Mouse (Mus musculus) hindbrain, embryonic 13.5 days (tissue): ENCODE results near the gene Defb48. TPM values are rescaled to one million over a fixed set of nuclear protein-coding genes. Genes with fewer than 3 reads are reported as not detected.

Experiments used
- ATAC-seq: fragments of 200-750 bp; cut with Nextera tagmentation; 2 replicates; pipeline ENCODE4 v1.8.0; 2017; ENCODE audit warnings: moderate TSS enrichment; ENCODE audit not compliant: low FRiP score
- H3K27ac ChIP-seq: fragments of 300-500 bp; sonication (generic); 2 replicates; pipeline ENCODE4 v1.5.1; 2015; ENCODE audit warnings: inconsistent platforms, mild to moderate bottlenecking, moderate library complexity
- H3K27me3 ChIP-seq: fragments of 300-500 bp; sonication (generic); 2 replicates; pipeline ENCODE4 v1.6.1; 2015; ENCODE audit warnings: mild to moderate bottlenecking, inconsistent platforms
- H3K36me3 ChIP-seq: fragments of 300-500 bp; sonication (generic); 2 replicates; pipeline ENCODE4 v1.6.1; 2015; ENCODE audit warnings: mild to moderate bottlenecking, inconsistent platforms
- H3K4me1 ChIP-seq: fragments of 300-500 bp; sonication (generic); replicated peaks from 2 replicates; pipeline ENCODE4 v1.6.1; 2015; ENCODE audit warnings: inconsistent platforms
- H3K4me2 ChIP-seq: fragments of 300-500 bp; sonication (generic); 2 replicates; pipeline ENCODE4 v1.6.1; 2015; ENCODE audit warnings: inconsistent platforms, mild to moderate bottlenecking, moderate library complexity
- H3K4me3 ChIP-seq: fragments of 300-500 bp; sonication (generic); 2 replicates; pipeline ENCODE4 v1.5.1; 2015; ENCODE audit warnings: mild to moderate bottlenecking, inconsistent platforms
- H3K9ac ChIP-seq: fragments of 300-500 bp; sonication (generic); 2 replicates; pipeline ENCODE4 v1.6.1; 2015; ENCODE audit warnings: mild to moderate bottlenecking, inconsistent platforms
- H3K9me3 ChIP-seq: fragments of 300-500 bp; sonication (generic); 2 replicates; pipeline ENCODE4 v1.6.1; 2016; ENCODE audit warnings: inconsistent platforms
- WGBS: fragments of 180-500 bp; shearing (Covaris S2); methylation state at CpG from one replicate; pipeline ENCODE4 v1.1.7; 2015; 5-methylcytosine and 5-hydroxymethylcytosine counted together
- polyA plus RNA-seq: library from polyadenylated mRNA; unstranded; fragments of >200 nt; fragmentation: Nextera tagmentation; extraction: Ambion mirVana; gene quantifications from 2 replicates; pipeline ENCODE4 v1.2.1, GENCODE M21; 2015

Gene Defb48
- polyA plus RNA-seq, 1 experiment from 2014 or later, result not detected

- Histone ChIP-seq H3K4me1 (peaks cover 11% of the 10 kb centered on the region), H3K27me3 (no peaks in the 10 kb centered on the region), H3K9me3 (no peaks in the 10 kb centered on the region), H3K4me2 (peak overlapping the region; percentile 36), H3K9ac (peak overlapping the region; percentile 46; the same call in 1 of the 2 replicates), H3K36me3 (peaks cover 6% of the 10 kb centered on the region), H3K4me3 (0 out of 2 replicates have a peak overlapping the region, but pooled peaks have one; percentile 12), H3K27ac (no peak overlapping the region)
- no peak for ATAC-seq
- WGBS, result 31% methylated on average over 15 of the region's 15 CpGs
Measured at GRCm38 (mm10) chr14:62965811-62966520, 18.3 kb downstream of the Defb48 start.

- ATAC-seq, result no peak
- H3K9me3 ChIP-seq, result no peaks in the 10 kb centered on the region
Measured at GRCm38 (mm10) chr14:62965342-62965741, 19.0 kb downstream of the Defb48 start.

GRCm38 (mm10) chr14:62963632-62964031 is 20.7 kb downstream of the Defb48 start:
- H3K9ac ChIP-seq, result no peak overlapping the region
- no peaks in the 10 kb centered on the region for H3K9me3 ChIP-seq
- H3K4me3 ChIP-seq, result no peak overlapping the region
- WGBS, result 75% methylated on average over 4 of the region's 4 CpGs
- no peak overlapping the region for H3K27ac ChIP-seq
- peaks cover 11% of the 10 kb centered on the region for H3K4me1 ChIP-seq
- no peak overlapping the region for H3K4me2 ChIP-seq
- ATAC-seq, result no peak
- no peaks in the 10 kb centered on the region for H3K27me3 ChIP-seq
- H3K36me3 ChIP-seq, result peaks cover 19% of the 10 kb centered on the region

More at GRCm38 (mm10) chr14:62965342-62965741, 19.0 kb downstream of the Defb48 start:
- Histone ChIP-seq H3K36me3 (peaks cover 6% of the 10 kb centered on the region), H3K4me2 (no peak overlapping the region), H3K27me3 (no peaks in the 10 kb centered on the region), H3K9ac (no peak overlapping the region), H3K4me1 (peaks cover 11% of the 10 kb centered on the region), H3K27ac (no peak overlapping the region), H3K4me3 (no peak overlapping the region)
- 83% methylated on average over 5 of the region's 5 CpGs for WGBS

GRCm38 (mm10) chr14:62956091-62956490 is 28.2 kb downstream of the Defb48 start:
- Histone ChIP-seq H3K27ac (no peak overlapping the region), H3K27me3 (no peaks in the 10 kb centered on the region), H3K9ac (no peak overlapping the region), H3K4me3 (no peak overlapping the region), H3K4me2 (no peak overlapping the region), H3K36me3 (peaks cover 76% of the 10 kb centered on the region), H3K4me1 (no peaks in the 10 kb centered on the region), H3K9me3 (no peaks in the 10 kb centered on the region)
- 90% methylated on average over 9 of the region's 9 CpGs for WGBS
- no peak for ATAC-seq

GRCm38 (mm10) chr14:62946794-62947193 is 37.5 kb downstream of the Defb48 start:
- H3K9ac ChIP-seq, result no peak overlapping the region
- no peak overlapping the region for H3K4me3 ChIP-seq
- H3K27me3 ChIP-seq, result no peaks in the 10 kb centered on the region
- H3K9me3 ChIP-seq, result no peaks in the 10 kb centered on the region
- no peaks in the 10 kb centered on the region for H3K4me1 ChIP-seq
- no peak overlapping the region for H3K27ac ChIP-seq
- no peak for ATAC-seq
- H3K36me3 ChIP-seq, result peaks cover 27% of the 10 kb centered on the region
- 93% methylated on average over 3 of the region's 3 CpGs for WGBS
- no peak overlapping the region for H3K4me2 ChIP-seq

GRCm38 (mm10) chr14:62940383-62941074 is 43.8 kb downstream of the Defb48 start:
- WGBS, result 83% methylated on average over 14 of the region's 14 CpGs
- Histone ChIP-seq H3K4me2 (no peak overlapping the region), H3K4me1 (no peaks in the 10 kb centered on the region), H3K27ac (no peak overlapping the region), H3K9ac (no peak overlapping the region), H3K9me3 (no peaks in the 10 kb centered on the region), H3K4me3 (no peak overlapping the region), H3K27me3 (no peaks in the 10 kb centered on the region), H3K36me3 (peaks cover 40% of the 10 kb centered on the region)
- no peak for ATAC-seq

- Histone ChIP-seq H3K4me1 (0 out of 2 replicates have a peak, but pooled peaks cover 3% of the 10 kb centered on the region), H3K27ac (no peak overlapping the region), H3K9ac (no peak overlapping the region), H3K36me3 (peaks cover 38% of the 10 kb centered on the region), H3K4me2 (no peak overlapping the region), H3K27me3 (no peaks in the 10 kb centered on the region), H3K4me3 (no peak overlapping the region), H3K9me3 (no peaks in the 10 kb centered on the region)
- ATAC-seq, result no peak
- 97% methylated on average over 3 of the region's 3 CpGs for WGBS
Measured at GRCm38 (mm10) chr14:62939435-62939834, 44.9 kb downstream of the Defb48 start.

GRCm38 (mm10) chr14:62937675-62938074 is 46.6 kb downstream of the Defb48 start:
- H3K27me3 ChIP-seq, result no peaks in the 10 kb centered on the region
- H3K9ac ChIP-seq, result no peak overlapping the region
- WGBS, result 30% methylated on average over 5 of the region's 5 CpGs
- H3K36me3 ChIP-seq, result peaks cover 32% of the 10 kb centered on the region
- no peaks in the 10 kb centered on the region for H3K9me3 ChIP-seq
- ATAC-seq, result no peak
- H3K27ac ChIP-seq, result no peak overlapping the region
- H3K4me3 ChIP-seq, result no peak overlapping the region
- 0 out of 2 replicates have a peak, but pooled peaks cover 3% of the 10 kb centered on the region for H3K4me1 ChIP-seq
- no peak overlapping the region for H3K4me2 ChIP-seq

GRCm38 (mm10) chr14:62936631-62937380 is 47.5 kb downstream of the Defb48 start:
- WGBS, result 87% methylated on average over 6 of the region's 6 CpGs
- Histone ChIP-seq H3K4me3 (no peak overlapping the region), H3K36me3 (peaks cover 28% of the 10 kb centered on the region), H3K4me2 (no peak overlapping the region), H3K9me3 (no peaks in the 10 kb centered on the region), H3K4me1 (0 out of 2 replicates have a peak, but pooled peaks cover 3% of the 10 kb centered on the region), H3K9ac (no peak overlapping the region), H3K27ac (no peak overlapping the region), H3K27me3 (no peaks in the 10 kb centered on the region)
- ATAC-seq, result no peak

GRCm38 (mm10) chr14:62935361-62935760 is 48.9 kb downstream of the Defb48 start:
- Histone ChIP-seq H3K4me1 (0 out of 2 replicates have a peak, but pooled peaks cover 3% of the 10 kb centered on the region), H3K36me3 (peaks cover 32% of the 10 kb centered on the region), H3K4me2 (no peak overlapping the region), H3K4me3 (no peak overlapping the region), H3K9me3 (no peaks in the 10 kb centered on the region), H3K9ac (no peak overlapping the region), H3K27ac (no peak overlapping the region), H3K27me3 (no peaks in the 10 kb centered on the region)
- WGBS, result 64% methylated on average over 9 of the region's 9 CpGs
- ATAC-seq, result no peak

GRCm38 (mm10) chr14:62928101-62928541 is 56.2 kb downstream of the Defb48 start:
- ATAC-seq, result no peak
- H3K4me1 ChIP-seq, result peaks cover 3% of the 10 kb centered on the region; the same call in 1 of the 2 replicates
- no peaks in the 10 kb centered on the region for H3K9me3 ChIP-seq
- H3K4me3 ChIP-seq, result no peak overlapping the region
- H3K27me3 ChIP-seq, result no peaks in the 10 kb centered on the region
- H3K27ac ChIP-seq, result peak overlapping the region; percentile 3; the same call in 1 of the 2 replicates
- 74% methylated on average over 5 of the region's 5 CpGs for WGBS
- peaks cover 19% of the 10 kb centered on the region for H3K36me3 ChIP-seq
- H3K4me2 ChIP-seq, result no peak overlapping the region
- H3K9ac ChIP-seq, result no peak overlapping the region
